In the genomic region with DNA sequence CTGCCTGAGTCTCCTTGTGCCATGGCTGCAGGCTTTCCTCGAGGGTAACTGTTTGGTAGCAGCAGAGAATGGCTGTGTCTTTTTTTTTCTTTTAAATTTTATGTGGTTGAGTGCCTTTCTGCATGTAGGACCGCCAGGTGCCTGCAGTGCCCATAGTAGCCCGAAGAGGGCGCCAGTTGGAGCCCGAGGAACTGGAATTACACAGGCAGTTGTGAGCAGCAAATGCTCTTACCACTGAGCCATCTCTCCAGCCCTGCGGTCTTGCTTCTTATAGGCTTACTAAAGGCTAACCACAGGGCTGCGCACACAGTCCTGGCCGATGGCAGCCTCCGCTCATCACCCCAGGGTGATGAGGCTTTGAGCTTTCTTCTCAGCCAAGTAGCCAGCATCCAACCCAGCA, we compare ENCODE assay signal across 13 mouse cellular contexts. TPM values are rescaled to one million over a fixed set of nuclear protein-coding genes. Genes with fewer than 3 reads are reported as not detected.
DNase-seq lines count a peak whose midpoint lies in the region; ATAC-seq and TF ChIP-seq lines count a peak whose summit lies in the region.
"Had no signal": no experiment of that assay in that cellular context is flagged by ENCODE, and none has a peak within 500 bp of the region (broad histone marks: within the 10 kb centered on the region; RNA-seq: fewer than 3 reads in every experiment).

No protein-coding gene starts in this region.

- ATAC-seq in embryonic facial prominence, embryonic 15.5 days (ENCODE audit: insufficient number of reproducible peaks, low FRiP score, low TSS enrichment, low read depth) = no peak

- H3K27ac ChIP-seq in ES-E14 (ENCODE audit: insufficient read depth, low read depth, low read length, poor library complexity, severe bottlenecking) = no peak overlapping the region
- H3K27ac ChIP-seq in embryonic facial prominence, embryonic 15.5 days (replicated peaks) = 0 out of 2 replicates have a peak overlapping the region, but pooled peaks have one; percentile 17
- H3K27ac ChIP-seq: hindbrain, embryonic 10.5 days; stomach, embryonic 15.5 days had no signal

- WGBS in embryonic facial prominence, embryonic 15.5 days = 71% methylated on average over 9 of the region's 9 CpGs

- H3K4me2 ChIP-seq in embryonic facial prominence, embryonic 15.5 days (replicated peaks) = no peak overlapping the region
- H3K4me2 ChIP-seq: stomach, embryonic 15.5 days had no signal

- H3K4me3 ChIP-seq in ES-E14 (ENCODE audit: insufficient read depth in 1 of 2, low read depth in 1 of 2, low read length in 2 of 2, poor library complexity in 1 of 2, severe bottlenecking in 1 of 2) = no peak overlapping the region
- no peak overlapping the region for H3K4me3 ChIP-seq in embryonic facial prominence, embryonic 15.5 days (replicated peaks)
- H3K4me3 ChIP-seq: hindbrain, embryonic 10.5 days; stomach, embryonic 15.5 days had no signal

- in situ Hi-C loops in ES-E14 (cut with MboI; ENCODE audit: low sequenced_read_pairs in 2 of 2, unreplicated experiment in 2 of 2) = no loop called here

- peak; percentile 23 for DNase-seq in retina, postnatal 1 day
- no peak for DNase-seq in retina, embryonic 14.5 days (ENCODE audit: low spot score)
- peak; percentile 69 for DNase-seq in ES-E14 (ENCODE audit: low read depth, low spot score)
- DNase-seq in thymus, postnatal 25 days = peak; percentile 40
- no peak for DNase-seq in adrenal gland, postnatal 14 days
- DNase-seq in spleen, postnatal 4 days (ENCODE audit: low spot score in 2 of 2) = no peak
- DNase-seq: cerebellum, adult 18-20 months; kidney, postnatal 25 days had no signal

- H3K36me3 ChIP-seq in ES-E14 (ENCODE audit: control insufficient read depth, insufficient read depth, low read length, poor library complexity, severe bottlenecking) = no peaks in the 10 kb centered on the region
- H3K36me3 ChIP-seq in embryonic facial prominence, embryonic 15.5 days = no peaks in the 10 kb centered on the region
- H3K36me3 ChIP-seq: hindbrain, embryonic 10.5 days; stomach, embryonic 15.5 days had no signal

- H3K9ac ChIP-seq in ES-E14 (ENCODE audit: insufficient read depth, low read depth, low read length, poor library complexity, severe bottlenecking) = peak overlapping the region; percentile 5; the same call in 1 of the 2 replicates
- H3K9ac ChIP-seq in embryonic facial prominence, embryonic 15.5 days = no peak overlapping the region
- H3K9ac ChIP-seq: stomach, embryonic 15.5 days had no signal

- no peaks in the 10 kb centered on the region for H3K27me3 ChIP-seq in embryonic facial prominence, embryonic 15.5 days
- H3K27me3 ChIP-seq: stomach, embryonic 15.5 days had no signal

- H3K9me3 ChIP-seq in ES-E14 (ENCODE audit: control insufficient read depth, insufficient read depth, low read depth, low read length) = no peaks in the 10 kb centered on the region
- H3K9me3 ChIP-seq in embryonic facial prominence, embryonic 15.5 days (replicated peaks) = no peaks in the 10 kb centered on the region
- H3K9me3 ChIP-seq: hindbrain, embryonic 10.5 days; stomach, embryonic 15.5 days had no signal

- peaks cover 2 to 13% of the 10 kb centered on the region in 2 experiments; a peak in 2 of 4 replicates for H3K4me1 ChIP-seq in ES-E14 (ENCODE audit: control insufficient read depth in 2 of 2, insufficient read depth in 2 of 2, low read length in 2 of 2, poor library complexity in 1 of 2)
- no peaks in the 10 kb centered on the region for H3K4me1 ChIP-seq in embryonic facial prominence, embryonic 15.5 days
- H3K4me1 ChIP-seq: stomach, embryonic 15.5 days had no signal

TF ChIP-seq in ES-E14, 5 proteins besides CTCF, POLR2A, EP300 and RAD21:
- TF ChIP-seq ZNF384 (IDR thresholded peaks at IDR 0.05; ENCODE audit: low read depth, low read length) (no peak), MAFK (IDR thresholded peaks at IDR 0.05; ENCODE audit: insufficient read depth, low read depth, low read length) (no peak)

RNA-seq across cellular contexts. Expression of a gene that starts 18.2 kb away (rescaled TPM):
- total RNA-seq in ES-E14 (2012; rRNA removed) = 18.3 TPM in 2 replicates
- polyA plus RNA-seq in embryonic facial prominence, embryonic 15.5 days (2015; fragmentation: Nextera tagmentation; extraction: Ambion mirVana) = not detected in 2 replicates
- not detected in 2 replicates for total RNA-seq in adrenal gland, postnatal 14 days (2021)
- total RNA-seq: heart, adult 8-10 months; left cerebral cortex, postnatal 36 days had no signal
- polyA plus RNA-seq: hindbrain, embryonic 10.5 days; stomach, embryonic 15.5 days had no signal

RNA-seq across cellular contexts. Expression of a gene that starts 18.3 kb away (rescaled TPM):
- total RNA-seq in ES-E14 (2012; rRNA removed) = 8.3 and 8.6 TPM in 2 replicates
- polyA plus RNA-seq in embryonic facial prominence, embryonic 15.5 days (2015; fragmentation: Nextera tagmentation; extraction: Ambion mirVana) = 14.4 and 16.7 TPM in 2 replicates
- 23.7 and 24.6 TPM in 2 replicates for total RNA-seq in adrenal gland, postnatal 14 days (2021)

RNA-seq across cellular contexts. Expression of a gene that starts 20.9 kb away (rescaled TPM):
- 0.31 and 0.53 TPM in 2 replicates for total RNA-seq in ES-E14 (2012; rRNA removed)
- 0.95 and 1.6 TPM in 2 replicates for polyA plus RNA-seq in embryonic facial prominence, embryonic 15.5 days (2015; fragmentation: Nextera tagmentation; extraction: Ambion mirVana)
- not detected in 2 replicates for total RNA-seq in adrenal gland, postnatal 14 days (2021)
- total RNA-seq: heart, adult 8-10 months; left cerebral cortex, postnatal 36 days had no signal

RNA-seq across cellular contexts. Expression of a gene that starts 40.7 kb away (rescaled TPM):
- total RNA-seq in ES-E14 (2012; rRNA removed) = 75.3 and 82.0 TPM in 2 replicates
- polyA plus RNA-seq in embryonic facial prominence, embryonic 15.5 days (2015; fragmentation: Nextera tagmentation; extraction: Ambion mirVana) = 17.8 and 20.0 TPM in 2 replicates
- total RNA-seq in adrenal gland, postnatal 14 days (2021) = 104 and 129 TPM in 2 replicates

Comparison
In these comparisons a context has a peak if more than half of its experiments do, and no peak if none do; other contexts are left out.
1. DNase-seq: peak in retina, postnatal 1 day (single experiment), ES-E14 (single experiment) and thymus, postnatal 25 days (single experiment); none in retina, embryonic 14.5 days (single experiment), adrenal gland, postnatal 14 days (single experiment) and spleen, postnatal 4 days (0 of 2).
2. RNA of a gene that starts 18.2 kb away (total RNA-seq): 18.3 TPM in ES-E14; not detected in adrenal gland, postnatal 14 days; every median in the first group is over 10 times any median in the second.